ENCODE assay signal across 8 mouse cellular contexts in the genomic region with DNA sequence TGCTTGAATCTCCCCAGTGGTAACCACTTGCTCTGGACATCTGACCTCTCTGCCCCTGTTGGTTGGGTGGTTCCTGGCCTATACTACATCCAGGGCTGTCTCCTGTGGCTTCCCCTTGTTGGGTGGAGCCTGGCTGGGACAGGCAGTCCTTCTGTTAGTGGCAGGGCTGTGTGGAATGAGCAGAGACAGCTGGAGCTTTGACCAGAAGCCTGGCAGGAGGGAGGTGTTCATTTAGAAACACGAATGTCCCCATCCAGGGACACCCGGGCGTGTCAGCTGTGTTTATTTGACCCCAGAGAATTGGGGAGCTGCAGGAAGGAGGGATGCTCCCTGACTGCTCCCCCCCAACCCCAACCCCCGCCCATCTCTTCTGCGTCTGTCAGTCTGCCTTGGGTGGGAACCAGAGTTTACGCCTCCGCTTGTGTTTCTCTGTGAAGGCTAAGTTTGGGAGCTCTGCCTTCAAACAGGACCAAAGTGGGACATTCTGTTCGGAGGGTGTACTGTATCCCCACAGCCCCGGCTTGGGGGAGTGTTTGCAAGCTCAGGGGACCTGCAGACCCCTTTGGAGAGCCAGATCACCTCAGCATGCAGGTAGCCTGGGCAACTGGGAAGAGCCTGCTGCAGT. TPM values are rescaled to one million over a fixed set of nuclear protein-coding genes. Genes with fewer than 3 reads are reported as not detected.
DNase-seq lines count a peak whose midpoint lies in the region; ATAC-seq and TF ChIP-seq lines count a peak whose summit lies in the region.

No protein-coding gene starts in this region.

- no peak for ATAC-seq in intestine, embryonic 14.5 days (replicated peaks; ENCODE audit: low FRiP score, low TSS enrichment, low read depth)
- ATAC-seq in intestine, postnatal 0 days, result no peak
- ATAC-seq in forebrain, embryonic 13.5 days, result no peak
- peak; percentile 46; the same call in 1 of the 2 replicates for ATAC-seq in hindbrain, embryonic 15.5 days (ENCODE audit: low FRiP score, low read depth)
- no peak; the same call in 1 of the 2 replicates for ATAC-seq in midbrain, embryonic 14.5 days (ENCODE audit: low FRiP score, low TSS enrichment)
- ATAC-seq in megakaryocyte progenitor cell, adult 5-6 weeks (replicated peaks; ENCODE audit: poor library complexity), result no peak

- H3K27ac ChIP-seq in intestine, embryonic 14.5 days (ENCODE audit: low read depth), result peak overlapping the region; percentile 60; the same call in 1 of the 2 replicates
- no peak overlapping the region for H3K27ac ChIP-seq in intestine, postnatal 0 days (ENCODE audit: low read depth, low read length)
- H3K27ac ChIP-seq in forebrain, embryonic 13.5 days, result peak overlapping the region; percentile 31; the same call in 1 of the 2 replicates
- peak overlapping the region; percentile 74 for H3K27ac ChIP-seq in hindbrain, embryonic 15.5 days (replicated peaks)
- peak overlapping the region; percentile 77 for H3K27ac ChIP-seq in midbrain, embryonic 14.5 days (replicated peaks; ENCODE audit: low read depth, low read length)

- H3K9me3 ChIP-seq in intestine, embryonic 14.5 days (ENCODE audit: control insufficient read depth, low read length), result no peaks in the 10 kb centered on the region
- no peaks in the 10 kb centered on the region for H3K9me3 ChIP-seq in intestine, postnatal 0 days (ENCODE audit: control insufficient read depth)
- H3K9me3 ChIP-seq in forebrain, embryonic 13.5 days (replicated peaks), result no peaks in the 10 kb centered on the region
- no peaks in the 10 kb centered on the region for H3K9me3 ChIP-seq in hindbrain, embryonic 15.5 days
- H3K9me3 ChIP-seq in midbrain, embryonic 14.5 days (ENCODE audit: control insufficient read depth, low read length), result no peaks in the 10 kb centered on the region

- no peak overlapping the region for H3K4me2 ChIP-seq in intestine, embryonic 14.5 days (ENCODE audit: low read length)
- H3K4me2 ChIP-seq in intestine, postnatal 0 days (replicated peaks; ENCODE audit: low read depth), result no peak overlapping the region
- no peak overlapping the region for H3K4me2 ChIP-seq in forebrain, embryonic 13.5 days
- H3K4me2 ChIP-seq in hindbrain, embryonic 15.5 days, result 0 out of 2 replicates have a peak overlapping the region, but pooled peaks have one; percentile 5
- H3K4me2 ChIP-seq in midbrain, embryonic 14.5 days (ENCODE audit: low read length), result peak overlapping the region; percentile 15; the same call in 1 of the 2 replicates

- WGBS in intestine, embryonic 14.5 days, result 48% methylated on average over 9 of the region's 9 CpGs
- WGBS in intestine, postnatal 0 days, result 55% methylated on average over 9 of the region's 9 CpGs
- 71% methylated on average over 9 of the region's 9 CpGs for WGBS in forebrain, embryonic 13.5 days
- WGBS in hindbrain, embryonic 15.5 days, result 60% methylated on average over 9 of the region's 9 CpGs
- WGBS in midbrain, embryonic 14.5 days, result 67% methylated on average over 9 of the region's 9 CpGs

- DNase-seq in intestine, embryonic 14.5 days (ENCODE audit: low spot score), result no peak
- DNase-seq in midbrain, embryonic 14.5 days, result no peak
- no peak for DNase-seq in ovary, postnatal 14 days (ENCODE audit: low spot score)
- DNase-seq in thymus, postnatal 25 days, result no peak

- no peaks in the 10 kb centered on the region for H3K27me3 ChIP-seq in intestine, embryonic 14.5 days (replicated peaks; ENCODE audit: control insufficient read depth, insufficient read depth, low read length)
- no peaks in the 10 kb centered on the region for H3K27me3 ChIP-seq in intestine, postnatal 0 days (replicated peaks; ENCODE audit: control insufficient read depth, insufficient read depth, low read length)
- H3K27me3 ChIP-seq in forebrain, embryonic 13.5 days, result 0 out of 2 replicates have a peak, but pooled peaks cover 3% of the 10 kb centered on the region
- H3K27me3 ChIP-seq in hindbrain, embryonic 15.5 days, result no peaks in the 10 kb centered on the region
- no peaks in the 10 kb centered on the region for H3K27me3 ChIP-seq in midbrain, embryonic 14.5 days (ENCODE audit: control insufficient read depth, insufficient read depth, low read length)

- no peak overlapping the region for H3K9ac ChIP-seq in intestine, embryonic 14.5 days (ENCODE audit: low read length)
- no peak overlapping the region for H3K9ac ChIP-seq in intestine, postnatal 0 days (ENCODE audit: low read depth, low read length)
- H3K9ac ChIP-seq in forebrain, embryonic 13.5 days, result 0 out of 2 replicates have a peak overlapping the region, but pooled peaks have one; percentile 30
- no peak overlapping the region for H3K9ac ChIP-seq in hindbrain, embryonic 15.5 days
- H3K9ac ChIP-seq in midbrain, embryonic 14.5 days (replicated peaks; ENCODE audit: low read length), result 0 out of 2 replicates have a peak overlapping the region, but pooled peaks have one; percentile 10

- TF ChIP-seq CTCF in intestine, postnatal 0 days (IDR thresholded peaks at IDR 0.05; ENCODE audit: low read depth), result no peak

- H3K4me1 ChIP-seq in intestine, embryonic 14.5 days (replicated peaks; ENCODE audit: control insufficient read depth, insufficient read depth, low read length), result peaks cover 42% of the 10 kb centered on the region
- 0 out of 2 replicates have a peak, but pooled peaks cover 2% of the 10 kb centered on the region for H3K4me1 ChIP-seq in intestine, postnatal 0 days (replicated peaks; ENCODE audit: control insufficient read depth, insufficient read depth, low read length)
- peaks cover 24% of the 10 kb centered on the region for H3K4me1 ChIP-seq in forebrain, embryonic 13.5 days
- peaks cover 27% of the 10 kb centered on the region for H3K4me1 ChIP-seq in hindbrain, embryonic 15.5 days (replicated peaks)
- H3K4me1 ChIP-seq in midbrain, embryonic 14.5 days (ENCODE audit: control insufficient read depth, insufficient read depth, low read length), result peaks cover 15% of the 10 kb centered on the region

- H3K36me3 ChIP-seq in intestine, embryonic 14.5 days (ENCODE audit: control insufficient read depth, insufficient read depth, low read length), result no peaks in the 10 kb centered on the region
- no peaks in the 10 kb centered on the region for H3K36me3 ChIP-seq in intestine, postnatal 0 days (ENCODE audit: control insufficient read depth, insufficient read depth)
- no peaks in the 10 kb centered on the region for H3K36me3 ChIP-seq in forebrain, embryonic 13.5 days (ENCODE audit: poor library complexity, severe bottlenecking)
- H3K36me3 ChIP-seq in hindbrain, embryonic 15.5 days, result no peaks in the 10 kb centered on the region
- no peaks in the 10 kb centered on the region for H3K36me3 ChIP-seq in midbrain, embryonic 14.5 days (ENCODE audit: control insufficient read depth, insufficient read depth, low read length)

- no peak overlapping the region for H3K4me3 ChIP-seq in intestine, embryonic 14.5 days (ENCODE audit: low read depth, low read length)
- H3K4me3 ChIP-seq in intestine, postnatal 0 days (ENCODE audit: low read depth, low read length), result no peak overlapping the region
- no peak overlapping the region for H3K4me3 ChIP-seq in forebrain, embryonic 13.5 days
- no peak overlapping the region for H3K4me3 ChIP-seq in hindbrain, embryonic 15.5 days
- no peak overlapping the region for H3K4me3 ChIP-seq in midbrain, embryonic 14.5 days (replicated peaks; ENCODE audit: low read depth, low read length)

RNA-seq across cellular contexts. Expression of a gene that starts 23.3 kb away (rescaled TPM):
- 13.3 and 16.7 TPM in 2 replicates for polyA plus RNA-seq in intestine, embryonic 14.5 days (2014; fragmentation: Nextera tagmentation; extraction: Ambion mirVana)
- polyA plus RNA-seq in intestine, postnatal 0 days (2015; fragmentation: Nextera tagmentation; extraction: Ambion mirVana), result 6.4 and 7.8 TPM in 2 replicates
- 24.0 and 24.9 TPM in 2 replicates for polyA plus RNA-seq in forebrain, embryonic 13.5 days (2015; fragmentation: Nextera tagmentation; extraction: Ambion mirVana)
- 15.4 and 20.1 TPM in 2 replicates for polyA plus RNA-seq in hindbrain, embryonic 15.5 days (2015; fragmentation: Nextera tagmentation; extraction: Ambion mirVana)
- 28.6 and 29.0 TPM in 2 replicates for polyA plus RNA-seq in midbrain, embryonic 14.5 days (2014; fragmentation: Nextera tagmentation; extraction: Ambion mirVana)
- 32.0 and 32.6 TPM in 2 replicates for total RNA-seq in megakaryocyte progenitor cell, adult 5-6 weeks (2015)
- total RNA-seq in megakaryocyte progenitor cell, adult 5-6 weeks (2017), result 10.0 and 11.2 TPM in 2 replicates

Comparison
In these comparisons a context has a peak if more than half of its experiments do, and no peak if none do; other contexts are left out.
1. H3K4me2 ChIP-seq: peak in hindbrain, embryonic 15.5 days (single experiment) and midbrain, embryonic 14.5 days (single experiment); none in intestine, embryonic 14.5 days (single experiment), intestine, postnatal 0 days (single experiment) and forebrain, embryonic 13.5 days (single experiment).
2. H3K9ac ChIP-seq: peak in forebrain, embryonic 13.5 days (single experiment) and midbrain, embryonic 14.5 days (single experiment); none in intestine, embryonic 14.5 days (single experiment), intestine, postnatal 0 days (single experiment) and hindbrain, embryonic 15.5 days (single experiment).